Mouse (Mus musculus) forebrain, embryonic 11.5 days (tissue): ENCODE measurements at regions not wholly inside any gene's neighbourhood (a gene's known extent, or its start where the extent isn't known, plus 50 kb on each side); places are given as distances from the start of the nearest gene placed in this dataset.
A peak's percentile ranks its signal among the peaks of the same experiment; 100 is the strongest.

Experiments
- ATAC-seq: fragments of 200-750 bp; cut with Nextera tagmentation; replicated peaks from 2 replicates; pipeline ENCODE4 v1.8.0; 2017; ENCODE audit warnings: moderate TSS enrichment; ENCODE audit not compliant: low FRiP score
- DNase-seq: peaks from one replicate; pipeline ENCODE4 v3.0.0-alpha.2; 2017; ENCODE audit warnings: low spot score
- H3K27ac ChIP-seq: fragments of 300-500 bp; sonication (generic); 2 replicates; pipeline ENCODE4 v1.5.1; 2014; ENCODE audit warnings: low read depth, low read length
- H3K27me3 ChIP-seq: fragments of 300-500 bp; sonication (generic); 2 replicates; pipeline ENCODE4 v1.6.1; 2014; ENCODE audit warnings: mild to moderate bottlenecking, low read length, mixed read lengths; ENCODE audit not compliant: control insufficient read depth, insufficient read depth
- H3K36me3 ChIP-seq: fragments of 300-500 bp; sonication (generic); 2 replicates; pipeline ENCODE4 v1.6.1; 2014; ENCODE audit warnings: mild to moderate bottlenecking, low read length, moderate library complexity, mixed read lengths; ENCODE audit not compliant: control insufficient read depth, insufficient read depth
- H3K4me1 ChIP-seq: fragments of 300-500 bp; sonication (generic); replicated peaks from 2 replicates; pipeline ENCODE4 v1.6.1; 2014; ENCODE audit warnings: low read length, mixed read lengths; ENCODE audit not compliant: control insufficient read depth, insufficient read depth
- H3K4me2 ChIP-seq: fragments of 300-500 bp; sonication (generic); 2 replicates; pipeline ENCODE4 v1.6.1; 2014; ENCODE audit warnings: low read depth, mild to moderate bottlenecking, low read length, moderate library complexity, mixed read lengths; ENCODE audit not compliant: severe bottlenecking
- H3K4me3 ChIP-seq: fragments of 300-500 bp; sonication (generic); 2 replicates; pipeline ENCODE4 v1.5.1; 2014; ENCODE audit warnings: low read depth, low read length
- H3K9ac ChIP-seq: fragments of 300-500 bp; sonication (generic); 2 replicates; pipeline ENCODE4 v1.6.1; 2014; ENCODE audit warnings: low read length
- H3K9me3 ChIP-seq: fragments of 300-500 bp; sonication (generic); 2 replicates; pipeline ENCODE4 v1.6.1; 2016; ENCODE audit warnings: low read length, mixed read lengths; ENCODE audit not compliant: control insufficient read depth
- WGBS: fragments of 180-500 bp; shearing (Covaris S2); extraction: QIAGEN DNeasy Blood & Tissue Kit; methylation state at CpG from one replicate; pipeline ENCODE4 v1.1.7; 2014; 5-methylcytosine and 5-hydroxymethylcytosine counted together

DNA sequence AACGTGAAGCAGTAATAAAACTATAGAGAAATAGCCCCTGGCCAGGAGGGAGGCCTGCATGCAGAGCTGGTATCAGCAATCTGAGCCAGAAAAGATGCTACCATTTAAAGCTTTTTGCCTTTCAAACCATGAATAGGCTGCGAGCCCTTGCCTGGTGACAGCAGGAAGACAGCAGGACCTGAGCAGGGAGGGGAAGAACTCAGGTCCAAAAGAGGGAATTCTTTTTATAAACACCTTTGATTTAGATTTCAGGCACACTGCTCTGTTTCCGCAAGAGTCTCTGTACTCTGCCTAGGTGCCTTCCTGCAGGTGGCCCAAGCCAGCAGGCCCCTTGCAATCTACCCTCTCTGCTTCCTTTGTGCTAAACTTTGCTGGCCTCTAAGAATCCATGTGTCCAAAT is 242.1 kb downstream of the Adgra3 start:
- H3K9ac ChIP-seq = no peak overlapping the region
- no peak overlapping the region for H3K4me2 ChIP-seq
- H3K27me3 ChIP-seq = no peaks in the 10 kb centered on the region
- H3K36me3 ChIP-seq = no peaks in the 10 kb centered on the region
- no peaks in the 10 kb centered on the region for H3K9me3 ChIP-seq
- no peak overlapping the region for H3K27ac ChIP-seq
- 79% methylated on average over 3 of the region's 3 CpGs for whole genome bisulfite sequencing
- no peak for DNase-seq
- H3K4me1 ChIP-seq = no peaks in the 10 kb centered on the region
- no peak for ATAC-seq
- no peak overlapping the region for H3K4me3 ChIP-seq

DNA sequence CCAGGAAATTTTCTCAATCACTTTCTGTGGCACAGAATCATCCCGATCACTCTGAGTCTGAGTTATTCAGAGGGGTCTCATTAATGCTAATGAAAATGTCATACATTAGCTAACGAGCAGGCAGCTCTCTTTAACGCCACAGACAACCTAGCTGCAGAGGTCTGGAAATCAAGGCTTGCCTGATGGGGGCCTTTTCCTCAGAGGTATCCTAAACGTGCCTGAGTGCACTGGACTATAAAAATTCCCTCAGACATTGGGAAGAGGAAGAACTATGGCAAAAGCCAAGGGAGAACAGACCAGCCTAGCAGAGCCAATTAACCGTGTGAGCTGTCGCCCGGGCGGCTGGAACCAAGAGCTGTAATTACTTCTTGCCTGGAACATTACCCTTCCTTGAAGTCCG is 245.5 kb downstream of the Adgra3 start:
- WGBS = 34% methylated on average over 9 of the region's 9 CpGs
- DNase-seq = peak; percentile 65
- no peaks in the 10 kb centered on the region for H3K4me1 ChIP-seq
- H3K27me3 ChIP-seq = no peaks in the 10 kb centered on the region
- H3K4me3 ChIP-seq = no peak overlapping the region
- ATAC-seq = peak; percentile 77
- no peaks in the 10 kb centered on the region for H3K9me3 ChIP-seq
- H3K9ac ChIP-seq = no peak overlapping the region
- H3K36me3 ChIP-seq = no peaks in the 10 kb centered on the region
- no peak overlapping the region for H3K4me2 ChIP-seq
- no peak overlapping the region for H3K27ac ChIP-seq

DNA sequence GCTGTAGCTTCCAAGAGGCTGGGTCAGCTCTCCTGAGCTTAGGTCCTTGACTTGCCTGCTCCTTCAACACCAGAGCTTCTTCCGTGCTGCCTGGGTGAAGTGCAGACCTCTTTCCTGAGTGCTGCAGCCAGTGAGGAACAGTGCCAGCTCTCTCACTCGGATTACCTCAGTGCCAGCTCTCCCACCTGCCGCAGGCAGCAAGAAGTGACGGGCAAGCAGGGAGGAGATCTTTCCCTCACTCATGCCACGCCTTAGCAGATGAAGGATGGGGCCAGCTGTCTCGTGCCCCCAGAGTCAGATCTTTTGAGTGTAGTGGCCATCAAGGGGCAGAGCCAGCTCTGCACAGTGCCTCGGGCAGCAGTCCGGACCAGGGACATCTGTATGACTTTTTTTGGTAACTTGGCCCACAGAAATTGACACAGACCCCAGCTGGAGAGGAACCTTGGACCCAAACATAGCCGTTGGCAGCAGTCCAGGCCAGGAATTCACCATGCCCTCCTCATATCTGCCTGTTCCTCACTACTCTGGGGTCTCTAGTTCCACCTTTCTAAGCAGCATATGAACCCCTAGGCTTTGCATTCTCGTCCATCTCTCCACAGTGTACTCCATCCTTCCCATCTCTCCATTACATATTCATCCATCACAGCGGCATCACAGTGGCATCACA is 263.9 kb upstream of the Kcnip4 start:
- Histone ChIP-seq H3K9ac (no peak overlapping the region), H3K4me2 (no peak overlapping the region), H3K4me3 (no peak overlapping the region), H3K36me3 (no peaks in the 10 kb centered on the region), H3K4me1 (no peaks in the 10 kb centered on the region), H3K27ac (no peak overlapping the region), H3K27me3 (no peaks in the 10 kb centered on the region), H3K9me3 (no peaks in the 10 kb centered on the region)
- 85% methylated on average over 11 of the region's 11 CpGs for WGBS
- ATAC-seq (no peak), DNase-seq (no peak)

DNA sequence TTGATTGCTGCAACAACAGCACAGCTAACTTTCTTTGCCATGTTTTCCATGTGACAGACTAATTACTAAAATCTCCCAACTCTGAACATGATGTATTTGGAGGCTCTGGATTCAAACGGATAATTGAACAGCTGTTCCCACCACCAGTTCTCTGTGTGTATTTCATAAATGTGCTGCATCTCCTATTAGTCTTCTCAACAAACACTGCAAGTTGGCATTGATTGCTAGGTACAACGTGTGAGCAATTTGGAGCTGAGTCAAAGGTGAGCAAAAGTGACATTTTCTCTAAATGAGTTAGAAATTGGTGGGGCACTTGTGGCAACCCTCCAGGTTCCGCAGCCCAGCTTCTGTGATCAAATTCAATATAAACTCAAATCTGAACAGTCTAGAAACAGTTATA is 259.0 kb upstream of the Kcnip4 start:
- WGBS = 64% methylated on average over 3 of the region's 3 CpGs
- Histone ChIP-seq H3K4me1 (no peaks in the 10 kb centered on the region), H3K36me3 (no peaks in the 10 kb centered on the region), H3K27ac (no peak overlapping the region), H3K9me3 (no peaks in the 10 kb centered on the region), H3K4me3 (no peak overlapping the region), H3K9ac (no peak overlapping the region), H3K27me3 (no peaks in the 10 kb centered on the region), H3K4me2 (no peak overlapping the region)
- DNase-seq (no peak), ATAC-seq (no peak)

DNA sequence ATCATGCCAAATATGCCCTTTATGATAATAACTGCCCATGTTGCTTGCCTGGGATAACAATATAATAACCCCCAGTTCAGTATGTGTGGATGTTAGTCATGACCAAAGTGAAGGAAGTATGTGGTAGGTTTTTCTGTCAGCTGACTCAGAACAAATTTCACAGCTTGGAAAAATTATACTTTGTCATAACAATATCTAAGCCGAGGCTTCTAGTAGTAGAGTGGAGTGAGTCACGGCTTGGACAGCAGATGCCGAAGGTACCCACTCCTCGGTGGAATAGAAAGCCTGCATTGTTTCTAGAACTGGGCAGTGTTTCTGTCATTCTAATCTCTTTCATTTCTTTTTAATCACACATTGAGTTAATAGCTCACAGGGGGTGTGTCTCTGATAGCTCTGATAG is 236.3 kb upstream of the Kcnip4 start:
- ATAC-seq = no peak
- WGBS = 75% methylated on average over 4 of the region's 4 CpGs

DNA sequence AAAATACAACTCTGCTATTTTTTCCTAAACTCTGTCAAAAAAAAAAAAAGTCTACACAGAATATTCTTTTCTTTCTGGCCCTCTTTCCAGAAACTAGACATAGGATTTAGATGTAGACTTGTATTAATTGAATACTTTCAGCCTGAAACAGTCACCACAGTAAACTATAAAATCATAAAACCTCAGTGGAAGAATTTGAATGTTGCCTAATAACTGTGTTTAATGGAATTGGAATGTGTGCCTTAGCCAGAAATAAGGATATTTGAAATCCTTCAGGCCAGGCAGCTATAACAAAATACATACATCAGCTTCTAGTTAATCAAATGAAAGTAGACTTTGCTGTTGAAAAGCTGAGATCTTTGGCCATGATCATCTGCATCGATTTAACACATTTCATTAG is 230.8 kb upstream of the Kcnip4 start:
- 86% methylated on average over 1 of the region's 1 CpGs for WGBS

More for the DNA sequence above, 236.3 kb upstream of the Kcnip4 start:
- no peak overlapping the region for H3K4me2 ChIP-seq
- no peaks in the 10 kb centered on the region for H3K36me3 ChIP-seq
- H3K9ac ChIP-seq = no peak overlapping the region
- H3K27ac ChIP-seq = no peak overlapping the region
- H3K27me3 ChIP-seq = no peaks in the 10 kb centered on the region
- H3K4me3 ChIP-seq = no peak overlapping the region
- no peaks in the 10 kb centered on the region for H3K9me3 ChIP-seq
- no peaks in the 10 kb centered on the region for H3K4me1 ChIP-seq
- no peak for DNase-seq

DNA sequence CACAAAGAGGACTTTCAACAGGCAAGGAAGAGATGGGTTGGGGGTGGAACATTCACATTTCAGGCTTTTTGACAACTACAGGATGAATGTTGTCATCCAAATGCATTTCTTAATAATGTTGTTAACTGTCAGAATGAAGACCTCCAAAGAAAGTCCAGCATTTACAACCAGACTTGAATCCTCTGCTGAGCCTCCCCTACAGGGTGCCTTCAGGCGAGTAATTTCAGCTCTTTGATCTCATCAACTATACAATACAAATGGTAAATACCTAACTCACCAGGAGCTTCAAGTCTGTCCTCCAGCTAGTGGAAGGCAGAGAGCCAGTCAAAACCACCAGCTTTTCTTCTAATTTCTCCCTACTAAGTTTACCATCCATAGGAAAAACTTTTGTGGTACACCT is 187.9 kb upstream of the Kcnip4 start:
- Histone ChIP-seq H3K27me3 (no peaks in the 10 kb centered on the region), H3K4me1 (no peaks in the 10 kb centered on the region), H3K4me3 (no peak overlapping the region), H3K36me3 (no peaks in the 10 kb centered on the region), H3K9ac (no peak overlapping the region), H3K9me3 (no peaks in the 10 kb centered on the region), H3K4me2 (no peak overlapping the region), H3K27ac (no peak overlapping the region)
- DNase-seq (no peak), ATAC-seq (no peak)
- 31% methylated on average over 1 of the region's 1 CpGs for WGBS

More for the DNA sequence above, 230.8 kb upstream of the Kcnip4 start:
- Histone ChIP-seq H3K4me3 (no peak overlapping the region), H3K36me3 (no peaks in the 10 kb centered on the region), H3K4me1 (no peaks in the 10 kb centered on the region), H3K9me3 (no peaks in the 10 kb centered on the region), H3K27ac (no peak overlapping the region), H3K9ac (no peak overlapping the region), H3K27me3 (no peaks in the 10 kb centered on the region), H3K4me2 (no peak overlapping the region)
- no peak for ATAC-seq
- no peak for DNase-seq

DNA sequence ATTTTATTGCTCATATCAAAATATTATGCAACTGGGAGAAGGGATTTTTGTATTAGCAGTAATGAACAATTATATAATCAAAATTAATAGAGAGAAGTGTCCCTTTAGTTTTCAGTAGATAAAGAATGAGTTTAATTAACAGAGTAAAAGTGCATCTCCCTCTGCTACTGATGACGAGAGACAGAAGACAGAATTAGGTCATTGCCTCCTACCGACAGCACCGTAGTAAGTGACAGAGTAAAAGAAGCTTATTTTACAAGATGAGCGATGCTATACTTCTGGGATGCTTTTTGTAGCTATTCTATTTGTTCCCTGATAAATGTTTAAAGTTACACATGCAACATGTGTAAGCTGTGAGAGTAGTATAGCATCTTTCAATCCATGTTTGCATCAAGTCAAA is 157.4 kb upstream of the Kcnip4 start:
- no peak overlapping the region for H3K9ac ChIP-seq
- no peak overlapping the region for H3K4me3 ChIP-seq
- H3K27me3 ChIP-seq = no peaks in the 10 kb centered on the region
- H3K4me2 ChIP-seq = no peak overlapping the region
- DNase-seq = no peak
- no peak for ATAC-seq
- H3K27ac ChIP-seq = no peak overlapping the region
- no peaks in the 10 kb centered on the region for H3K9me3 ChIP-seq
- H3K36me3 ChIP-seq = no peaks in the 10 kb centered on the region
- 89% methylated on average over 4 of the region's 4 CpGs for WGBS
- H3K4me1 ChIP-seq = no peaks in the 10 kb centered on the region

DNA sequence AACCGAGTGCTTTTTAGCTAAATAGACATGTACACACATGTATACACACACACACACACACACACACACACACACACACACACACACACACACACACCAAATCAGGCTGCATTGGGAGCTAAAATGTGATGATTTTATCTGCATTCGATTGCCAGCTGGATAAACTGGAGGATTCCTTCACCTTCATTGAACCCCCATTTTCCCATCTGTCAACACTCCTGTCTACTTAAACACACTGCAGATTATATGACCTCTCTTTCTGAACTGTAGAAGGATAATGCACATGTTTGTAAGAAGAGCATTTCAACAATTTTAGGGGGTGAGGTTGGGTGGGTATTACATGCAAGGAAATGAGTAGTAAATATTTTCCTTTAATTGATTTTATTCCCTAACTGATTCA is 156.8 kb upstream of the Kcnip4 start:
- Histone ChIP-seq H3K4me1 (no peaks in the 10 kb centered on the region), H3K9ac (no peak overlapping the region), H3K4me2 (no peak overlapping the region), H3K9me3 (no peaks in the 10 kb centered on the region), H3K4me3 (no peak overlapping the region), H3K36me3 (no peaks in the 10 kb centered on the region), H3K27ac (no peak overlapping the region), H3K27me3 (no peaks in the 10 kb centered on the region)
- 70% methylated on average over 2 of the region's 2 CpGs for WGBS
- no peak for ATAC-seq
- DNase-seq = no peak
